Mouse (Mus musculus): ENCODE measurements at regions not wholly inside any gene's neighbourhood (a gene's known extent, or its start where the extent isn't known, plus 50 kb on each side); places are given as distances from the start of the nearest gene placed in this dataset.

GRCm38 (mm10) chr4:81841642-81842494, 399.3 kb upstream of the Mpdz start:
- TF ChIP-seq CTCF (conservative IDR thresholded peaks at IDR 0.05; ENCODE audit: insufficient read depth, insufficient read length, low read depth, low read length) (no peak), POLR2A (IDR thresholded peaks at IDR 0.05; ENCODE audit: low read depth, low read length) (no peak)

Data from kidney, adult 2 months (tissue).